Mouse (Mus musculus) limb, embryonic 13.5 days (tissue): ENCODE data around the gene Hes7. TPM values are rescaled to one million over a fixed set of nuclear protein-coding genes. Genes with fewer than 3 reads are reported as not detected.
A peak's percentile ranks its signal among the peaks of the same experiment; 100 is the strongest.

Source experiments
- ATAC-seq: fragments of 200-750 bp; cut with Nextera tagmentation; 2 replicates; pipeline ENCODE4 v1.8.0; 2017; ENCODE audit warnings: low read depth, moderate number of reproducible peaks, moderate TSS enrichment; ENCODE audit not compliant: low FRiP score
- H3K27ac ChIP-seq: fragments of 300-500 bp; sonication (generic); 2 replicates; pipeline ENCODE4 v1.5.1; 2015; ENCODE audit warnings: inconsistent platforms, mild to moderate bottlenecking, moderate library complexity
- H3K27me3 ChIP-seq: fragments of 300-500 bp; sonication (generic); 2 replicates; pipeline ENCODE4 v1.6.1; 2015; ENCODE audit warnings: mild to moderate bottlenecking, inconsistent platforms
- H3K36me3 ChIP-seq: fragments of 300-500 bp; sonication (generic); 2 replicates; pipeline ENCODE4 v1.6.1; 2015; ENCODE audit warnings: inconsistent platforms, mild to moderate bottlenecking, moderate library complexity
- H3K4me1 ChIP-seq: fragments of 300-500 bp; sonication (generic); 2 replicates; pipeline ENCODE4 v1.6.1; 2015; ENCODE audit warnings: inconsistent platforms
- H3K4me2 ChIP-seq: fragments of 300-500 bp; sonication (generic); replicated peaks from 2 replicates; pipeline ENCODE4 v1.6.1; 2015; ENCODE audit warnings: inconsistent platforms, mild to moderate bottlenecking, moderate library complexity
- H3K4me3 ChIP-seq: fragments of 300-500 bp; sonication (generic); 2 replicates; pipeline ENCODE4 v1.5.1; 2015; ENCODE audit warnings: moderate library complexity, mild to moderate bottlenecking, inconsistent platforms
- H3K9ac ChIP-seq: fragments of 300-500 bp; sonication (generic); 2 replicates; pipeline ENCODE4 v1.6.1; 2015; ENCODE audit warnings: mild to moderate bottlenecking, inconsistent platforms
- H3K9me3 ChIP-seq: fragments of 300-500 bp; sonication (generic); 2 replicates; pipeline ENCODE4 v1.6.1; 2016; ENCODE audit warnings: inconsistent platforms
- WGBS: fragments of 180-500 bp; shearing (Covaris S2); methylation state at CpG from one replicate; pipeline ENCODE4 v1.1.7; 2015; 5-methylcytosine and 5-hydroxymethylcytosine counted together
- polyA plus RNA-seq: library from polyadenylated mRNA; unstranded; fragments of >200 nt; fragmentation: Nextera tagmentation; extraction: Ambion mirVana; gene quantifications from 2 replicates; pipeline ENCODE4 v1.2.1, GENCODE M21; 2015

Hes7 gene
- polyA plus RNA-seq, 1 experiment from 2014 or later, result 0.74 TPM

DNA sequence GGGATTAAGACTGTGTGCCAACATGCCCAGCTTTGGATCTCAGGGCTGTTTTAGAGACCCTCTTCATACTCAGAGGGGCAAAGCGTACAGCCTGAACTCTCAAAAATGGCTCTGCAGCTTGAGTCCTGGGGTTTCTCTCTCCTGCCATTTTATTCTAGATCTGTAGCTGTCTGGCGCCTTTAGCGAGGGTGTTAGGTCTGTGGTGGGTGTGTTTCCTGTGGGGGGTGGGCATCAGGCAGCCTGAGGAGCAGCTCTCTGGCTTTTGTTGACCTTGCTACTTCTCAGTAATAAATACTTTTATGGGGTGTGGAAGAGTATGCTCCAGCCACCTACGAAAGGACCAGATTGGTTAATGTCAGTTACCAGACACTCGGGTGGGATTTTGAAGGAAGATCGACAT is 42.2 kb upstream of the Hes7 start:
- no peaks in the 10 kb centered on the region for H3K36me3 ChIP-seq
- no peaks in the 10 kb centered on the region for H3K9me3 ChIP-seq
- no peaks in the 10 kb centered on the region for H3K27me3 ChIP-seq
- ATAC-seq, result no peak
- no peak overlapping the region for H3K9ac ChIP-seq
- no peak overlapping the region for H3K27ac ChIP-seq
- peaks cover 4% of the 10 kb centered on the region for H3K4me1 ChIP-seq
- 52% methylated on average over 6 of the region's 6 CpGs for WGBS
- H3K4me2 ChIP-seq, result no peak overlapping the region
- H3K4me3 ChIP-seq, result no peak overlapping the region

DNA sequence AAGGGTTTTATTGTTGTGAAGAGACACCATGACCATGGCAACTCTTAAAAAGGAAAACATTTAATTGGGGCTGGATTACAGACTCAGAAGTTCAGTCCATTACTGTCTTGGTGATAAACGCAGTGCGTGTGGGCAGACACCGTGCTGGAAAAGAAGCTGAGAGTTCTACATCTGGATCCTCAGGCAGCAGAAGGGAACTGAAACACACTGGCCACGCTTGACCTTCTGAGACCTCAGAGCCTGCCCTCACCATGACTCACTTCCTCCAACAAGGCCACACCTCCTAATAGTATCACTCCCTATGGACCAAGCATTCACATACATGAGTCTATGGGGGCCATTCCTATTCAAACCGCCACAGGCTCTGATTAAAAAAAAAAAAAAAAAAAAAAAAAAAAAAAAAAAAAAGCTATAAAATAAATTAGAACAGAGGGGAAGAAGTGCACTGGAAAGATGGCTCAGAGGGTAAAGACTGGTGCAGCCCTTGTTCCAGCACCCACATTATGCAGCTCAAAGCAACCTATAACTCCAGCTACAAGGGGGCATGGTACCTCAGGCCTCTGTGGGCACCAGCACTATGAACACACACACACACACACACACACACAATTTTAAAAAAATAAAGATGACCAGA is 41.3 kb upstream of the Hes7 start:
- no peak for ATAC-seq
- Histone ChIP-seq H3K9me3 (no peaks in the 10 kb centered on the region), H3K36me3 (no peaks in the 10 kb centered on the region), H3K9ac (no peak overlapping the region), H3K4me3 (no peak overlapping the region), H3K4me2 (no peak overlapping the region), H3K27ac (no peak overlapping the region), H3K27me3 (no peaks in the 10 kb centered on the region), H3K4me1 (peaks cover 4% of the 10 kb centered on the region)
- 58% methylated on average over 5 of the region's 5 CpGs for WGBS

DNA sequence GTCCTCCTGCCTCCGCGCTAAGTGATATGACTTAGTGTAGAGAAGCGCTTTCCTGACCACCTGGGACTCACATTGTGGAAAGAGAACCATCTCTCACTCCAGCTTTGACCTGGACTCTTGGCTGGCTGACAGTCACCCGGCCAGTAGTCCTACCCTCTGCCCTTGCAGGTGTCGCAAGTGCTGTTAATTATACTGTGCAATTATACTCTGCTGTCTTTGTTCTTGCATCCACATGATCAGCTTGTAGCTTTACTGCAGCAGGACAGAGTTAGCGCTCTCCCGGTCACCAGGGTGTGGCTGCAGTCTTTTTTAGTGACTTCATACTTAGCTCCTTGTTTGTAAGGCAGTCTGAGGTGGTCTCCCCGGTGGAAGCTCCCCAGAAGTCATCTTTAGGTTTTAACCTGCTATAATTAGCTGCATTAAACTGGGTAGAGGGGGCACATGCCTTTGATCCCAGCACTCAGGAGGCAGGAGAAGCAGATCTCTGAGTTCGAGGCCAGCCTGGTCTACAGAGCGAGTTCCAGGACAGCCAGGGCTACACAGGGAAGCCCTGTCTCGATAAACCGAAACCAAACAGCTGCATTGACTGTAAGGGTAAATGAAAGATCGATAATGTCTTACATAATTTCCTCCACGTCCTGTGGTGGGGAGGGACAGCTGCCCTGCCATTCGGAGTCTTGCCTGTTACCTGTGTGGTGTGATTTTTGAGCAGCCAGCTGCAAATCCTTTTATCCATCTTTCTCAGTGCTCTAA is 39.9 kb upstream of the Hes7 start:
- H3K4me2 ChIP-seq, result no peak overlapping the region
- WGBS, result 74% methylated on average over 15 of the region's 15 CpGs
- H3K27me3 ChIP-seq, result no peaks in the 10 kb centered on the region
- no peak overlapping the region for H3K27ac ChIP-seq
- H3K9me3 ChIP-seq, result no peaks in the 10 kb centered on the region
- H3K4me1 ChIP-seq, result no peaks in the 10 kb centered on the region
- no peak for ATAC-seq
- no peaks in the 10 kb centered on the region for H3K36me3 ChIP-seq
- H3K9ac ChIP-seq, result no peak overlapping the region
- no peak overlapping the region for H3K4me3 ChIP-seq

DNA sequence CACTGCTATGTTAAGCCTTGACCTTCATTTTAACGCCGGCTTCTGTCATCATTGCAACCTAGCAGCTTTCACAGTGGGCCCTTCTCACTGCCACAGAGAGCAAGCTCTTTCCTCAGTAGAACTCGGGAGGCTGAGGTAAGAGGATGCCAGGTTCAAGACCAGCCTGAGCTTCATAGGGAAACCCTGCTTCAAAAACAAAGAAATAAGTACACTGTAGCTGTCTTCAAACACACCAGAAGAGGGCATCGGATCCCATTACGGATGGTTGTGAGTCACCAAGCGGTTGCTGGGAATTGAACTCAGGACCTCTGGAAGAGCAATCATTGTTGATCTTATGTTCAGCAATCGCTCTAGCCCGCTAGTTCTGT is 39.4 kb upstream of the Hes7 start:
- Histone ChIP-seq H3K4me3 (no peak overlapping the region), H3K36me3 (no peaks in the 10 kb centered on the region), H3K4me2 (no peak overlapping the region), H3K4me1 (no peaks in the 10 kb centered on the region), H3K9me3 (no peaks in the 10 kb centered on the region), H3K9ac (no peak overlapping the region), H3K27ac (no peak overlapping the region), H3K27me3 (no peaks in the 10 kb centered on the region)
- WGBS, result 88% methylated on average over 8 of the region's 8 CpGs
- no peak for ATAC-seq

DNA sequence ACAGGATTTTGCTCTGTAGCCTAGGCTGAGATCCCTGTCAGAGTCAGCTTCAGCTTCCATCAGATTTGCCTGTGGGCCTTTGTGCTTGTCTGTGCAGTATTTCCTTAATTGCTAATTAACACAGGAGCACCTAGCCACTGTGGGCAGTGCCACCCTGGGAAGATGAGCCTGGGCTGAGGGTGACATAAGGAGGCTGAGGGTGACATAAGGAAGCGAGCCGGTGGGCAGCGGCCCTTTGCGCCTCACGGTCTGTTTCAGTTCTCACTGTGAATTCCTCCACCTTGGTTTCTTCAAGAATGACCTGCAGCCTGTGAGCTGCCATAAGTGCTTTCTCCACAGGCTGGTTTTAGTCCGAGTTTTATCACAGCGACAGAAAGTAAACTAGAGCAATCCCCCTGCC is 38.6 kb upstream of the Hes7 start:
- no peaks in the 10 kb centered on the region for H3K4me1 ChIP-seq

DNA sequence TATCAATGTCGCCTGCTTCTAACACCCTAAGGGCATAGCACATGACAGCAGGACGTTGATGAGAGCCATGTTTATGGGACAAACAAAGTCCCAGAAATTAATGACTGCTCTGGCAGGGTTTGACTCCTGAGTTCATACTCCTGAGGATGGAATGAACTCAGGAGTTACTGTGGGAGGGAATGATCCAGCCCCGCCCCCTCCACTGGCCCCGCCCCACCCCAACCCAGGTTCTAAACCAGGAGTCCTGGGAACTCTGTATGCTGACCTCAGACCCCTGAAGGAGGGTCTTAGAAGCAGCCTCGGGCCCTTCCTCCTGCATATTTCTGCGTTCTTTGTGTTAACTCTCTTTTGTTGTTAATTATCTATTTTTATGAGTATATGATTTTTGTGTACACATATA is 34.6 kb upstream of the Hes7 start:
- no peaks in the 10 kb centered on the region for H3K27me3 ChIP-seq
- H3K27ac ChIP-seq, result no peak overlapping the region
- H3K4me1 ChIP-seq, result peaks cover 30% of the 10 kb centered on the region
- ATAC-seq, result no peak
- peaks cover 12% of the 10 kb centered on the region for H3K36me3 ChIP-seq
- no peak overlapping the region for H3K9ac ChIP-seq
- no peak overlapping the region for H3K4me2 ChIP-seq
- H3K4me3 ChIP-seq, result no peak overlapping the region
- no peaks in the 10 kb centered on the region for H3K9me3 ChIP-seq
- WGBS, result 60% methylated on average over 6 of the region's 6 CpGs

More for the DNA sequence above, 38.6 kb upstream of the Hes7 start:
- 88% methylated on average over 7 of the region's 7 CpGs for WGBS
- Histone ChIP-seq H3K9me3 (no peaks in the 10 kb centered on the region), H3K27ac (no peak overlapping the region), H3K36me3 (no peaks in the 10 kb centered on the region), H3K9ac (no peak overlapping the region), H3K4me3 (no peak overlapping the region), H3K4me2 (no peak overlapping the region), H3K27me3 (no peaks in the 10 kb centered on the region)
- ATAC-seq, result no peak

DNA sequence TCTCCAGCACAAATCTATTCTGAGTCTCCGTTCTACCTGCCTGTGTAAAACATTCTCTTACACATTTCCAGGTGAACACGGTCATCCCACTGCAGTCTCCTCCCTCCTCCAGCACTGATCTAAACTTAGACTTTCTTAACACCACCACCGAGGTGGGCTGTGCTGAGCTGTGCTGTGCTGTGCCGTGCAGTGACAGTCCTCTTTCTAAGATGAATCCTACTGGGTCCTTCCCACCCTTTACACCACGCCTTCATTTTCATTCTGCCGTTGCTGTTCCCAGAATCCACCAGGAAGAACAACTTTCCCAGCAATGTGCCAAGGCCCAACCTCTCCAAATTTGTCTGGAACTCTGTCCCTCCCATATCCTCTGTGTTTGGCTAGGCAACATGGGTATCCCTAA is 33.8 kb upstream of the Hes7 start:
- no peak overlapping the region for H3K4me2 ChIP-seq
- H3K36me3 ChIP-seq, result peaks cover 20% of the 10 kb centered on the region
- peaks cover 34% of the 10 kb centered on the region for H3K4me1 ChIP-seq
- H3K9ac ChIP-seq, result 0 out of 2 replicates have a peak overlapping the region, but pooled peaks have one; percentile 9
- no peak for ATAC-seq
- 57% methylated on average over 6 of the region's 6 CpGs for WGBS
- H3K27ac ChIP-seq, result no peak overlapping the region
- no peak overlapping the region for H3K4me3 ChIP-seq
- H3K27me3 ChIP-seq, result no peaks in the 10 kb centered on the region
- no peaks in the 10 kb centered on the region for H3K9me3 ChIP-seq

DNA sequence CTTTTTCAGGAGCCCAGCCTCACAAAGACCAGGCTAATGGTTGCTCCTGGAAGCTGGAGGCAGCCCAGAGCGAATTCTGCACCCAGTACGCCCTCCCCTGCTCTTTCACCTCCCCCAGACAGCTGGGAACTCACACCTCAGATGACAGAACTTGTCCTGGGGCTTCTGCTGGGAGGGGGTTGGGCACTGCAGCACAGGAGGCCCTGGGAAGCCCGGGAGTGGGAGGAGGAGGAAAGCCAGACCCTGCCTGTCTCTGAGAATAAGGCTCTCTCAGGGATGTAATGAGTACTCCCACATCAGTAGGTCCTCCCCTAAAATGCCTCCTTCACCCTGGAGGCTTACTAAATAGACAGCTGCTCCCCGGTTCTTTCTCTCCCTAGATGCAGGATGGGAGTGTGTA is 33.1 kb upstream of the Hes7 start:
- Histone ChIP-seq H3K4me3 (no peak overlapping the region), H3K27ac (peak overlapping the region; percentile 67; the same call in 1 of the 2 replicates), H3K36me3 (peaks cover 27% of the 10 kb centered on the region), H3K4me2 (no peak overlapping the region), H3K9ac (no peak overlapping the region), H3K27me3 (no peaks in the 10 kb centered on the region), H3K4me1 (peaks cover 34% of the 10 kb centered on the region), H3K9me3 (no peaks in the 10 kb centered on the region)
- no peak for ATAC-seq
- WGBS, result 30% methylated on average over 4 of the region's 4 CpGs

DNA sequence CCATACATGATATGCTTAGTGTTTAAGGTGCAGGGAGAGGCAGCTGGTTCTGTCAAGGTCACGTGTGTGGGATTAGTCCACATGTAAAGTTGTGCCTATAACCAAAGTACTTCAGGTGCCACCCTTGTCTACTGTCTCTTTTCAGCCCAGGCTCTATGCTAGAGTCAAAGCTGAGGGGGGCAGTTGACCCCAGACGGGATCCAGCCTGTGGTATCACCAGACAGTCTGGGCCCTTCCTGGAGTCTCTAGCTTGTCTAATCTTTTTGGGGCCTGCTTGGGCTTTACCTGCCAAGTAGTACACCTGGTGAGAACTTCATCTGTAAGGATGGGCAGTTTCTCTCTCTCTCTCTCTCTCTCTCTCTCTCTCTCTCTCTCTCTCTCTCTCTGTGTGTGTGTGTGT is 32.6 kb upstream of the Hes7 start:
- Histone ChIP-seq H3K4me2 (peak overlapping the region; percentile 97), H3K4me3 (peak overlapping the region; percentile 95; the same call in 1 of the 2 replicates), H3K9ac (peak overlapping the region; percentile 100; the same call in 1 of the 2 replicates), H3K4me1 (peaks cover 34% of the 10 kb centered on the region), H3K27ac (peak overlapping the region; percentile 67; the same call in 1 of the 2 replicates), H3K27me3 (no peaks in the 10 kb centered on the region), H3K36me3 (peaks cover 30% of the 10 kb centered on the region), H3K9me3 (no peaks in the 10 kb centered on the region)
- ATAC-seq, result no peak
- 64% methylated on average over 2 of the region's 2 CpGs for WGBS

DNA sequence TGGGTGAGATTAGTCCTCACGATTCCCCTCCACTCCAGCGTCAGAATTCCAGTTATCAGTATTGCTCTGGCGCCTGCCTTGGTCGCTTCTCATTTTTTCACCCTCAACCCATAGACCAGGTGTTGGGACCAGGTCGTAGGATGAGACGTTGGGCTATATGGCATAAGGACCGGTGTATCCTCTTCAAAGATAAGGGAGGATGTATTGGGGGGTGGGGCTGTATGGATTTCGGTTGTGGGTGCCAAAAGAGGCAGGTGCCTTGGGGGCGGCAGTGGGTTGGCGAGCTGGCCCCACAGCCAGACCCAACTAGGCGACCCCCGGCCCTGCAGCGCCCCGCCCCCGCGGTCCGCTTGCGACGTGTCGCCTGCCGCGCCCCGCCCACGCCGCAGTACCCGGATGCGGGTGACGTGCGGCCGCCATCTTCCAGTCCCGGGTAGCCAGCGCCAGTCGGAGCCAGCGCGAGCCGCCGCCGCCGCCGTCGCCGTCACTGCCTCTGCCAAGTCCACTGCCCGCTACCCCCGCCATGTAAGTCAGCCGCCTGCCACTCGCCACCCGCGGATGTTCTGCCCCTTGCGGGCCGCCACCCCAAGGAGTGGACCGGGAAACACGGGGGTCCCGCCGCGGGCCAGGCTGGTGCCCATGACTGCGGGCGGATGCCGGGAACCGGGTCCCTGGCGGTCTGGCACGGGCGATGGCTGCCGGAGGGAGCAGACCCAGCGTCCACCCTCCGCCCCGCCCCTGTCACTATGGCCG is 31.9 kb upstream of the Hes7 start, which contains the start of gene Vamp2:
Gene Vamp2 (plus strand): TSS at position 388 of the 753 bp plus-strand sequence.
- Histone ChIP-seq H3K9ac (peak within 1 kb of the TSS; percentile 100), H3K36me3 (peaks cover 34% of the 10 kb centered on the region), H3K27ac (peak within 1 kb of the TSS; percentile 87), H3K4me2 (peak within 1 kb of the TSS; percentile 97), H3K27me3 (no peaks in the 10 kb centered on the region), H3K9me3 (no peaks in the 10 kb centered on the region), H3K4me3 (peak within 1 kb of the TSS; percentile 95), H3K4me1 (peaks cover 34% of the 10 kb centered on the region)
- ATAC-seq, result peak; percentile 87
- WGBS, result under 1% methylated on average over 67 of the region's 67 CpGs

DNA sequence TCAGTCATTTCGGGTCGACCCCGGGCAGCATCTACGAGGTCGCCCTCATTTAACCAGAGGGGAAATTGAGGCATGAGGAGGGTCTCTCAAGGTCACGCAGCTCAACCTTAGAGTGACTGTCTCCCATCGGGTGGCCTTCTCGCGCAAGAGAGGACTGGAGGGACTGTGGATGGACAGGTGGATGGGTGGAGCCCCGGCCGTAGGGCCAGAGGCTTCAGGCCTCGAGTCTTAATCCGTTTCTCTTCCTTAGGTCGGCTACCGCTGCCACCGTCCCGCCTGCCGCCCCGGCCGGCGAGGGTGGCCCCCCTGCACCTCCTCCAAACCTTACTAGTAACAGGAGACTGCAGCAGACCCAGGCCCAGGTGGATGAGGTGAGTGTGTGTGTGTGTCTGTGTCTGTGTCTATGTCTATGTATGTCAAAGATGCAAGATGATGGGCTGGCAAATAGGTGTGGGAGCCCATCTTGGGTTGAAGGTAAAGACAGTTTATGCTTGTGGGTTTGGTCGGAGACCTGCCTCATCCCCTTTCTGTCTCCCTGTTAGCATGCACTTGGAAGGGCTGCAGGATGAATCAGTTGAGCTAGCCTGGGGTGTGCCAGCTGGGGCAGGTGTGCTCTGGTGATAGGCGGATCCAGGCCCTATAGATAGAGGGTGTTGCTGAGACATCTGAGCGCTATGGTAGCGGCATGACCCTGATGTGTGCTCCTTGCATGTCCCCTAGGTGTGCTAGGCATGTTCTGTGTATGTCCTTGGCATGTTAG is 31.2 kb upstream of the Hes7 start:
- 12% methylated on average over 25 of the region's 25 CpGs for WGBS
- ATAC-seq, result peak; percentile 19; the same call in 1 of the 2 replicates
- no peaks in the 10 kb centered on the region for H3K9me3 ChIP-seq

More for the DNA sequence above, 31.2 kb upstream of the Hes7 start:
- H3K4me1 ChIP-seq, result peaks cover 34% of the 10 kb centered on the region
- peaks cover 34% of the 10 kb centered on the region for H3K36me3 ChIP-seq
- peak overlapping the region; percentile 87; the same call in 1 of the 2 replicates for H3K27ac ChIP-seq
- H3K4me2 ChIP-seq, result peak overlapping the region; percentile 97
- peak overlapping the region; percentile 95 for H3K4me3 ChIP-seq
- peak overlapping the region; percentile 100 for H3K9ac ChIP-seq
- no peaks in the 10 kb centered on the region for H3K27me3 ChIP-seq
